Mouse (Mus musculus) myocyte (in vitro differentiated cells): ENCODE results near the gene Kank1. TPM values are rescaled to one million over a fixed set of nuclear protein-coding genes. Genes with fewer than 3 reads are reported as not detected.

Experiments
- H3K27me3 ChIP-seq: one replicate; pipeline ENCODE4 v1.6.1; 2011; ENCODE audit not compliant: control insufficient read depth, insufficient read depth, insufficient read length
- H3K36me3 ChIP-seq: one replicate; pipeline ENCODE4 v1.6.1; 2011; ENCODE audit not compliant: control insufficient read depth, insufficient read depth
- H3K4me2 ChIP-seq: one replicate; pipeline ENCODE4 v1.6.1; 2011; ENCODE audit warnings: low read depth, control low read depth
- H3K4me3 ChIP-seq: one replicate; pipeline ENCODE4 v1.5.1; 2011; ENCODE audit warnings: mild to moderate bottlenecking, control low read depth, moderate library complexity
- H3K79me2 ChIP-seq: one replicate; pipeline ENCODE4 v1.6.1; 2011; ENCODE audit not compliant: control insufficient read depth, insufficient read depth
- H3ac ChIP-seq: one replicate; pipeline ENCODE4 v1.6.1; 2011; ENCODE audit not compliant: control insufficient read depth, insufficient read length
- CEBPB ChIP-seq: IDR thresholded peaks from 2 replicates; pipeline ENCODE4 v1.6.1; 2011; ENCODE audit warnings: mild to moderate bottlenecking, moderate library complexity; ENCODE audit not compliant: poor library complexity, insufficient read depth, severe bottlenecking
- E2F4 ChIP-seq: IDR thresholded peaks from one replicate; pipeline ENCODE4 v1.6.1; 2011; ENCODE audit warnings: mild to moderate bottlenecking, control low read depth, moderate library complexity; ENCODE audit not compliant: insufficient read depth
- MAX ChIP-seq: IDR thresholded peaks from one replicate; pipeline ENCODE4 v1.6.1; 2011; ENCODE audit warnings: low read depth, mild to moderate bottlenecking, control low read depth
- MYOD1 ChIP-seq, 3 experiments: IDR thresholded peaks; one replicate each; pipeline ENCODE4 v1.6.1; 2011; ENCODE audit warnings: control low read depth in 2 of 3, low read depth in 2 of 3, mild to moderate bottlenecking in 2 of 3, moderate library complexity in 1 of 3; ENCODE audit not compliant: insufficient read length in 2 of 3, control insufficient read depth in 1 of 3
- MYOG ChIP-seq, 3 experiments: IDR thresholded peaks; one replicate each; pipeline ENCODE4 v1.6.1; 2011; ENCODE audit warnings: control low read depth in 2 of 3, low read depth in 2 of 3, mild to moderate bottlenecking in 2 of 3; ENCODE audit not compliant: insufficient read length in 2 of 3, control insufficient read depth in 1 of 3, insufficient read depth in 1 of 3
- POLR2A ChIP-seq: IDR thresholded peaks from one replicate; pipeline ENCODE4 v1.6.1; 2011; ENCODE audit warnings: low read depth, mild to moderate bottlenecking, control low read depth, moderate library complexity; ENCODE audit not compliant: insufficient read length
- POLR2AphosphoS2 ChIP-seq: IDR thresholded peaks from one replicate; pipeline ENCODE4 v1.6.1; 2011; ENCODE audit warnings: low read depth, control low read depth; ENCODE audit not compliant: insufficient read length
- REST ChIP-seq: IDR thresholded peaks from one replicate; pipeline ENCODE4 v1.6.1; 2011; ENCODE audit warnings: mild to moderate bottlenecking, control low read depth, moderate library complexity; ENCODE audit not compliant: insufficient read depth, insufficient read length
- SRF ChIP-seq: IDR thresholded peaks from one replicate; pipeline ENCODE4 v1.6.1; 2011; ENCODE audit warnings: low read depth; ENCODE audit not compliant: control insufficient read depth, insufficient read length
- TCF12 ChIP-seq: IDR thresholded peaks from one replicate; pipeline ENCODE4 v1.6.1; 2011; ENCODE audit warnings: mild to moderate bottlenecking, control low read depth; ENCODE audit not compliant: poor library complexity, insufficient read depth, severe bottlenecking
- TCF3 ChIP-seq: IDR thresholded peaks from one replicate; pipeline ENCODE4 v1.6.1; 2011; ENCODE audit warnings: low read depth, control low read depth; ENCODE audit not compliant: insufficient read length
- USF1 ChIP-seq: IDR thresholded peaks from one replicate; pipeline ENCODE4 v1.6.1; 2011; ENCODE audit warnings: low read depth, mild to moderate bottlenecking, control low read depth, moderate library complexity
- polyA plus RNA-seq: library from polyadenylated mRNA; unstranded; fragments of >200 nt; fragmentation: generic; extraction: Trizol; gene quantifications from one replicate; pipeline ENCODE4 v1.2.1, GENCODE M21; 2012; ENCODE audit warnings: missing spikeins

The Kank1 gene
- polyA plus RNA-seq, 1 experiment = 4.3 TPM

- no peak overlapping the region for H3K4me2 ChIP-seq
- H3K79me2 ChIP-seq = no peaks in the 10 kb centered on the region
- H3K36me3 ChIP-seq = no peaks in the 10 kb centered on the region
- H3K27me3 ChIP-seq = peaks cover 21% of the 10 kb centered on the region
- H3ac ChIP-seq = no peak overlapping the region
- TF ChIP-seq MAX (no peak), E2F4 (no peak), USF1 (no peak)
- no peak overlapping the region for H3K4me3 ChIP-seq
Measured at GRCm38 (mm10) chr19:25243566-25243965, 6.8 kb downstream of the Kank1 start.

- Histone ChIP-seq H3K36me3 (no peaks in the 10 kb centered on the region), H3K4me3 (no peak overlapping the region), H3K79me2 (no peaks in the 10 kb centered on the region), H3ac (no peak overlapping the region), H3K27me3 (peaks cover 2% of the 10 kb centered on the region), H3K4me2 (no peak overlapping the region)
- TF ChIP-seq TCF12 (no peak), E2F4 (no peak), REST (no peak), SRF (no peak), CEBPB (no peak), POLR2AphosphoS2 (no peak), POLR2A (no peak), MYOG (IDR thresholded peaks at IDR 0.05; ENCODE audit: control insufficient read depth in 1 of 3, insufficient read depth in 1 of 3, insufficient read length in 2 of 3, low read depth in 2 of 3) (no peak), USF1 (no peak), MAX (no peak), TCF3 (no peak), MYOD1 (IDR thresholded peaks at IDR 0.05; ENCODE audit: control insufficient read depth in 1 of 3, insufficient read length in 2 of 3, low read depth in 2 of 3) (no peak)
Measured at GRCm38 (mm10) chr19:25246062-25246461, 9.3 kb downstream of the Kank1 start.

- H3ac ChIP-seq = no peak overlapping the region
- H3K79me2 ChIP-seq = no peaks in the 10 kb centered on the region
- no peaks in the 10 kb centered on the region for H3K36me3 ChIP-seq
- no peak overlapping the region for H3K4me3 ChIP-seq
- H3K4me2 ChIP-seq = no peak overlapping the region
- H3K27me3 ChIP-seq = no peaks in the 10 kb centered on the region
- TF ChIP-seq USF1 (no peak), MYOD1 (IDR thresholded peaks at IDR 0.05; ENCODE audit: control insufficient read depth in 1 of 3, insufficient read length in 2 of 3, low read depth in 2 of 3) (no peak)
Measured at GRCm38 (mm10) chr19:25247858-25248552, 11.2 kb downstream of the Kank1 start.

GRCm38 (mm10) chr19:25249230-25249629 lies 12.5 kb downstream of the Kank1 start:
- no peak for TF ChIP-seq MYOG (IDR thresholded peaks at IDR 0.05; ENCODE audit: control insufficient read depth in 1 of 3, insufficient read depth in 1 of 3, insufficient read length in 2 of 3, low read depth in 2 of 3)
- no peak for TF ChIP-seq MYOD1 (IDR thresholded peaks at IDR 0.05; ENCODE audit: control insufficient read depth in 1 of 3, insufficient read length in 2 of 3, low read depth in 2 of 3)
- TF ChIP-seq CEBPB = no peak
- no peak for TF ChIP-seq SRF
- TF ChIP-seq REST = no peak
- TF ChIP-seq USF1 = no peak
- Histone ChIP-seq H3ac (no peak overlapping the region), H3K4me2 (no peak overlapping the region), H3K79me2 (no peaks in the 10 kb centered on the region), H3K27me3 (no peaks in the 10 kb centered on the region), H3K4me3 (no peak overlapping the region), H3K36me3 (no peaks in the 10 kb centered on the region)

GRCm38 (mm10) chr19:25251610-25252140 lies 14.9 kb downstream of the Kank1 start:
- Histone ChIP-seq H3K27me3 (no peaks in the 10 kb centered on the region), H3K36me3 (no peaks in the 10 kb centered on the region), H3K79me2 (no peaks in the 10 kb centered on the region), H3K4me2 (no peak overlapping the region), H3K4me3 (no peak overlapping the region), H3ac (no peak overlapping the region)
- TF ChIP-seq TCF3 (no peak), MAX (no peak), MYOD1 (IDR thresholded peaks at IDR 0.05; ENCODE audit: control insufficient read depth in 1 of 3, insufficient read length in 2 of 3, low read depth in 2 of 3) (no peak), POLR2A (no peak), REST (no peak), MYOG (IDR thresholded peaks at IDR 0.05; ENCODE audit: control insufficient read depth in 1 of 3, insufficient read depth in 1 of 3, insufficient read length in 2 of 3, low read depth in 2 of 3) (no peak)
